Mouse (Mus musculus): ENCODE results near the gene Hist1h3e. TPM values are rescaled to one million over a fixed set of nuclear protein-coding genes. Genes with fewer than 3 reads are reported as not detected.

The Hist1h3e gene
- total RNA-seq, 2 experiments from 2014 or later = 49.0 to 79.9 TPM

Small RNAs within 50 kb of the gene (microRNA-seq; reads per million reads assigned to microRNA genes)
- gene Gm44297 = 0 reads per million in 2 experiments
- 0 reads per million in 2 experiments for gene Gm44359
- 0 reads per million in 2 experiments for gene Gm44394
- gene n-TStga1 = 0 to 0.48 reads per million in 2 experiments

Other genes starting within 250 kb of the Hist1h3e start
- gene Zfp322a, start 193.2 kb downstream of the Hist1h3e start, total RNA-seq (2021) = 10 to 100 TPM; 18.8 to 21.7 TPM
- 1 to 10 TPM; 4.5 to 5.0 TPM for gene Abt1, start 138.5 kb downstream of the Hist1h3e start, total RNA-seq (2021)
- not detected for gene Btn1a1, start 96.5 kb downstream of the Hist1h3e start, total RNA-seq (2021)
- not detected for gene Btn2a2, start 73.5 kb downstream of the Hist1h3e start, total RNA-seq (2021)
- gene Hist1h4h, start 31.3 kb downstream of the Hist1h3e start, total RNA-seq (2021) = 100 to 1,000 TPM; 465 to 538 TPM
- 100 to 1,000 TPM in 1 of 2 experiments, 10 to 100 TPM in 1; 49.0 to 131 TPM for gene Hist1h2af, start 28.5 kb downstream of the Hist1h3e start, total RNA-seq (2021)
- gene Hist1h3g, start 26.9 kb downstream of the Hist1h3e start, total RNA-seq (2021) = 10 to 100 TPM; 13.1 to 34.3 TPM
- gene Hist1h2bh, start 19.0 kb downstream of the Hist1h3e start, total RNA-seq (2021) = 1 to 10 TPM; 3.7 to 7.4 TPM
- gene Hist1h3f, start 18.3 kb downstream of the Hist1h3e start, total RNA-seq (2021) = 10 to 100 TPM; 21.6 to 40.3 TPM
- 100 to 1,000 TPM; 106 to 209 TPM for gene Hist1h4f, start 10.7 kb downstream of the Hist1h3e start, total RNA-seq (2021)
- gene Hist1h1d, start 9.1 kb downstream of the Hist1h3e start, total RNA-seq (2021) = 10 to 100 TPM in 1 of 2 experiments, 1 to 10 TPM in 1; 5.2 to 11.7 TPM
- gene Hist1h2ae, start 8.9 kb upstream of the Hist1h3e start, total RNA-seq (2021) = 10 to 100 TPM in 1 of 2 experiments, 1 to 10 TPM in 1; 8.6 to 27.9 TPM
- 100 to 1,000 TPM; 100 to 175 TPM for gene Hist1h2bg, start 9.0 kb upstream of the Hist1h3e start, total RNA-seq (2021)
- gene Hist1h2bf, start 11.8 kb upstream of the Hist1h3e start, total RNA-seq (2021) = 10 to 100 TPM; 45.4 to 89.0 TPM
- gene Hist1h2ad, start 12.0 kb upstream of the Hist1h3e start, total RNA-seq (2021) = 10 to 100 TPM; 15.1 to 24.5 TPM
- gene Hist1h3d, start 13.4 kb upstream of the Hist1h3e start, total RNA-seq (2021) = 10 to 100 TPM in 1 of 2 experiments, 1 to 10 TPM in 1; 7.8 to 17.6 TPM
- gene Hist1h4d, start 19.2 kb upstream of the Hist1h3e start, total RNA-seq (2021) = 100 to 1,000 TPM in 1 of 2 experiments, 10 to 100 TPM in 1; 92.0 to 119 TPM
- 10 to 100 TPM; 10.5 to 16.6 TPM for gene Hist1h2be, start 58.8 kb upstream of the Hist1h3e start, total RNA-seq (2021)
- gene Hist1h1e, start 60.2 kb upstream of the Hist1h3e start, total RNA-seq (2021) = 10 to 100 TPM; 56.8 to 68.5 TPM
- 1 to 10 TPM; 2.0 to 3.7 TPM for gene Hist1h2ac, start 121.6 kb upstream of the Hist1h3e start, total RNA-seq (2021)
- 10 to 100 TPM; 48.8 to 56.9 TPM for gene Hist1h2bc, start 121.8 kb upstream of the Hist1h3e start, total RNA-seq (2021)
- under 1 TPM; 0.31 to 0.32 TPM for gene Hist1h1t, start 133.4 kb upstream of the Hist1h3e start, total RNA-seq (2021)
- gene Hist1h4c, start 136.1 kb upstream of the Hist1h3e start, total RNA-seq (2021) = 10 to 100 TPM; 62.9 to 77.3 TPM
- 10 to 100 TPM; 39.5 to 41.3 TPM for gene Hfe, start 148.5 kb upstream of the Hist1h3e start, total RNA-seq (2021)
- 100 to 1,000 TPM; 200 to 202 TPM for gene Hist1h1c, start 176.4 kb upstream of the Hist1h3e start, total RNA-seq (2021)
- gene Hist1h3c, start 183.2 kb upstream of the Hist1h3e start, total RNA-seq (2021) = 10 to 100 TPM; 21.1 to 58.2 TPM
- gene Hist1h2bb, start 184.4 kb upstream of the Hist1h3e start, total RNA-seq (2021) = 10 to 100 TPM; 26.5 to 61.9 TPM
- 100 to 1,000 TPM in 1 of 2 experiments, 10 to 100 TPM in 1; 54.2 to 146 TPM for gene Hist1h2ab, start 188.8 kb upstream of the Hist1h3e start, total RNA-seq (2021)
- 100 to 1,000 TPM in 1 of 2 experiments, 10 to 100 TPM in 1; 70.3 to 154 TPM for gene Hist1h3b, start 189.9 kb upstream of the Hist1h3e start, total RNA-seq (2021)
- 10 to 100 TPM; 44.8 to 83.6 TPM for gene Hist1h4b, start 194.6 kb upstream of the Hist1h3e start, total RNA-seq (2021)
- gene Hist1h4a, start 198.9 kb upstream of the Hist1h3e start, total RNA-seq (2021) = 10 to 100 TPM; 33.4 to 91.7 TPM
- 100 to 1,000 TPM in 1 of 2 experiments, 10 to 100 TPM in 1; 55.1 to 114 TPM for gene Hist1h3a, start 200.0 kb upstream of the Hist1h3e start, total RNA-seq (2021)
- gene Hist1h1a, start 201.3 kb upstream of the Hist1h3e start, total RNA-seq (2021) = 10 to 100 TPM; 28.9 to 69.7 TPM
- not detected for gene Trim38, start 207.5 kb upstream of the Hist1h3e start, total RNA-seq (2021)
- not detected for gene Slc17a2, start 244.6 kb upstream of the Hist1h3e start, total RNA-seq (2021)

Data from heart, postnatal 14 days (tissue).